Mouse (Mus musculus) MEL (cell line): ENCODE data around the gene Slc25a18.

Experiments used
- CHD2 ChIP-seq: IDR thresholded peaks from 2 replicates; pipeline ENCODE4 v1.6.1; 2011; ENCODE audit warnings: low read length, improper control_type of control experiment
- CTCF ChIP-seq, 3 experiments: IDR thresholded peaks in 2 of 3; conservative IDR thresholded peaks in 1 of 3; 2 replicates each; pipeline ENCODE4 v1.5.1; 2011 to 2012; ENCODE audit warnings: low read length in 3 of 3, low read depth in 2 of 3, mild to moderate bottlenecking in 2 of 3, improper control_type of control experiment in 1 of 3, inconsistent platforms in 1 of 3, mixed read lengths in 1 of 3, moderate library complexity in 1 of 3; ENCODE audit not compliant: control insufficient read depth in 1 of 3, insufficient read depth in 1 of 3, poor library complexity in 1 of 3, severe bottlenecking in 1 of 3
- EP300 ChIP-seq, 2 experiments: IDR thresholded peaks; 2 replicates each; pipeline ENCODE4 v1.6.1; 2011; ENCODE audit warnings: improper control_type of control experiment in 2 of 2, low read length in 2 of 2, low read depth in 1 of 2, mild to moderate bottlenecking in 1 of 2
- GABPA ChIP-seq: IDR thresholded peaks from 2 replicates; pipeline ENCODE4 v1.6.1; 2012; ENCODE audit warnings: low read depth, mild to moderate bottlenecking, inconsistent platforms, low read length, improper control_type of control experiment, moderate library complexity
- GATA1 ChIP-seq: IDR thresholded peaks from 2 replicates; pipeline ENCODE4 v1.6.1; 2011; ENCODE audit warnings: low read depth, low read length, improper control_type of control experiment
- MAFK ChIP-seq: IDR thresholded peaks from 2 replicates; pipeline ENCODE4 v1.6.1; 2011; ENCODE audit warnings: low read depth, mild to moderate bottlenecking, low read length, improper control_type of control experiment, borderline replicate concordance
- MYB ChIP-seq: IDR thresholded peaks from 2 replicates; pipeline ENCODE4 v1.6.1; 2011; ENCODE audit warnings: mild to moderate bottlenecking, low read depth, low read length, improper control_type of control experiment
- NRF1 ChIP-seq: IDR thresholded peaks from 2 replicates; pipeline ENCODE4 v1.6.1; 2014; ENCODE audit warnings: low read depth, mild to moderate bottlenecking, inconsistent platforms, low read length, improper control_type of control experiment, moderate library complexity; ENCODE audit not compliant: poor library complexity, insufficient read depth, severe bottlenecking
- POLR2A ChIP-seq, 2 experiments: IDR thresholded peaks; 2 replicates each; pipeline ENCODE4 v1.6.1; 2011 to 2012; ENCODE audit warnings: low read length in 2 of 2, mild to moderate bottlenecking in 2 of 2, control low read depth in 1 of 2, improper control_type of control experiment in 1 of 2, low read depth in 1 of 2, moderate library complexity in 1 of 2; ENCODE audit not compliant: control insufficient read depth in 1 of 2, insufficient read depth in 1 of 2, poor library complexity in 1 of 2
- POLR2AphosphoS2 ChIP-seq: IDR thresholded peaks from 2 replicates; pipeline ENCODE4 v1.6.1; 2011; ENCODE audit warnings: low read length, improper control_type of control experiment
- SIN3A ChIP-seq: IDR thresholded peaks from 2 replicates; pipeline ENCODE4 v1.6.1; 2012; ENCODE audit warnings: low read length, improper control_type of control experiment, inconsistent platforms
- TAL1 ChIP-seq: IDR thresholded peaks from 2 replicates; pipeline ENCODE4 v1.6.1; 2012; ENCODE audit warnings: mild to moderate bottlenecking, inconsistent platforms, low read length, moderate library complexity, mixed read lengths
- ZMIZ1 ChIP-seq: IDR thresholded peaks from 2 replicates; pipeline ENCODE4 v1.6.1; 2012; ENCODE audit warnings: low read depth, mild to moderate bottlenecking, inconsistent platforms, low read length, improper control_type of control experiment, moderate library complexity

DNA sequence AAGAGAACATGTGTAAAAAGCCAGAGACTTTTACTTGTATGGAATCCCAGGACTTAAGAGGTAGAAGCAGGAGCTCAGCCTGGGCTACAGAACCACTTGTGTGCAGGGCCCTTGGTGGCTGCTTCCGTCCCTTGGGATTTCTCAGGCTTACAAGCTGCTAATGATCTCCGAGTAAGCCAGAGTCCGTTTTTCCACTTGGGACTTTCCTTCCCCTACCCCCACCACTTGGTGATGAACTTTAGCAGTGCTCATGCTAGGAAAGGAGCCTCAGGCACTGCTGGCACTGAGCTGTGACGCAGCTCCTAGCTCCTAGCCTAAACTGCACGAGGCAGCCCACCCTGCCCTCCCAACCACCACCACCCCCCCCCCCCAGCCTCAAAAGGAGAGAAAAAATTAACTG lies 17.3 kb downstream of the Slc25a18 start:
- TF ChIP-seq MYB (no peak), POLR2AphosphoS2 (no peak), CTCF (IDR thresholded peaks at IDR 0.05 in 2 of 3, conservative IDR thresholded peaks at IDR 0.05 in 1 of 3; ENCODE audit: control insufficient read depth in 1 of 3, insufficient read depth in 1 of 3, low read depth in 2 of 3, low read length in 3 of 3, poor library complexity in 1 of 3, severe bottlenecking in 1 of 3) (no peak), TAL1 (no peak), MAFK (no peak), POLR2A (IDR thresholded peaks at IDR 0.05; ENCODE audit: control insufficient read depth in 1 of 2, insufficient read depth in 1 of 2, low read depth in 1 of 2, low read length in 2 of 2, poor library complexity in 1 of 2) (no peak), GATA1 (no peak), NRF1 (no peak), EP300 (IDR thresholded peaks at IDR 0.05; ENCODE audit: low read depth in 1 of 2, low read length in 2 of 2) (no peak), GABPA (no peak), SIN3A (no peak), CHD2 (no peak), ZMIZ1 (no peak)
